Mouse (Mus musculus) ovary, adult 2 months (tissue): ENCODE results near the gene Ninl. TPM values are rescaled to one million over a fixed set of nuclear protein-coding genes. Genes with fewer than 3 reads are reported as not detected.

Experiments used
- polyA plus RNA-seq: library from polyadenylated mRNA; depleted of rRNA; stranded (reverse); fragments of >200 nt; gene quantifications from 2 replicates; pipeline ENCODE4 v1.2.3, GENCODE M21; 2012; rRNA removed

The Ninl gene
- 13.7 and 14.3 TPM in 2 replicates for polyA plus RNA-seq

GRCm38 (mm10) chr2:151039232-151039695, at the start of gene Ninl, which contains the start of gene Nanp:
Gene Ninl, minus strand, starts transcription at chr2:151039382.
Gene Nanp, minus strand, starts transcription at chr2:151039398.

GRCm38 (mm10) chr2:150904936-150905450, 134.2 kb downstream of the Ninl start, which contains the start of gene Gins1:
Gene Gins1, plus strand, starts transcription at chr2:150905400.

GRCm38 (mm10) chr2:150904272-150904935, 134.8 kb downstream of the Ninl start, which contains the start of gene Abhd12:
Gene Abhd12, minus strand, starts transcription at chr2:150904741.

Other genes starting within 250 kb of the Ninl start
- 88.4 and 89.6 TPM in 2 replicates for gene Abhd12, start 134.6 kb downstream of the Ninl start, polyA plus RNA-seq
- 1.3 and 2.4 TPM in 2 replicates for gene Gins1, start 134.0 kb downstream of the Ninl start, polyA plus RNA-seq
- gene Nanp, start within 50 bp of the Ninl start, polyA plus RNA-seq, result 1.7 and 2.4 TPM in 2 replicates
- not detected in 2 replicates for gene Gm14151, start 53.0 kb upstream of the Ninl start, polyA plus RNA-seq
- gene Gm14147, start 58.9 kb upstream of the Ninl start, polyA plus RNA-seq, result not detected in 2 replicates